Mouse (Mus musculus) liver, adult (tissue): ENCODE measurements around the gene Uncx.

Source experiments
- GATA4 ChIP-seq: IDR thresholded peaks from 2 replicates; pipeline ENCODE4 v1.6.1; 2014; ENCODE audit warnings: mild to moderate bottlenecking, low read length; ENCODE audit not compliant: insufficient replicate concordance

Uncx gene

GRCm38 (mm10) chr5:139543214-139543613 is at the start of gene Uncx:
Gene Uncx (plus strand): TSS chr5:139543494.
- TF ChIP-seq GATA4 = no peak

- no peak for TF ChIP-seq GATA4
These were observed 49.6 kb upstream of the Uncx start for GRCm38 (mm10) chr5:139493690-139494089.

GRCm38 (mm10) chr5:139495019-139495669 is 48.1 kb upstream of the Uncx start:
- TF ChIP-seq GATA4 = no peak

- TF ChIP-seq GATA4 = no peak
These were observed 46.4 kb upstream of the Uncx start for GRCm38 (mm10) chr5:139496939-139497338.

GRCm38 (mm10) chr5:139498791-139499190 is 44.5 kb upstream of the Uncx start:
- no peak for TF ChIP-seq GATA4

GRCm38 (mm10) chr5:139502281-139502680 is 41.0 kb upstream of the Uncx start:
- no peak for TF ChIP-seq GATA4

GRCm38 (mm10) chr5:139505073-139505606 is 38.2 kb upstream of the Uncx start:
- no peak for TF ChIP-seq GATA4

- no peak for TF ChIP-seq GATA4
These were observed 37.1 kb upstream of the Uncx start for GRCm38 (mm10) chr5:139506207-139506606.

GRCm38 (mm10) chr5:139510682-139511366 is 32.5 kb upstream of the Uncx start:
- no peak for TF ChIP-seq GATA4

- TF ChIP-seq GATA4 = no peak
These were observed 31.1 kb upstream of the Uncx start for GRCm38 (mm10) chr5:139512201-139512600.

- TF ChIP-seq GATA4 = no peak
These were observed 27.0 kb upstream of the Uncx start for GRCm38 (mm10) chr5:139516281-139516680.

- TF ChIP-seq GATA4 = no peak
These were observed 23.0 kb upstream of the Uncx start for GRCm38 (mm10) chr5:139520069-139520834.

GRCm38 (mm10) chr5:139521987-139522386 is 21.3 kb upstream of the Uncx start:
- TF ChIP-seq GATA4 = no peak

GRCm38 (mm10) chr5:139528851-139529250 is 14.4 kb upstream of the Uncx start:
- no peak for TF ChIP-seq GATA4

- no peak for TF ChIP-seq GATA4
These were observed 7.8 kb upstream of the Uncx start for GRCm38 (mm10) chr5:139535386-139535919.

- TF ChIP-seq GATA4 = no peak
These were observed 6.9 kb upstream of the Uncx start for GRCm38 (mm10) chr5:139536211-139536910.
